Mouse (Mus musculus): ENCODE data around the gene Olig1. TPM values are rescaled to one million over a fixed set of nuclear protein-coding genes. Genes with fewer than 3 reads are reported as not detected.

The Olig1 gene
- total RNA-seq (2023), result not detected

DNA sequence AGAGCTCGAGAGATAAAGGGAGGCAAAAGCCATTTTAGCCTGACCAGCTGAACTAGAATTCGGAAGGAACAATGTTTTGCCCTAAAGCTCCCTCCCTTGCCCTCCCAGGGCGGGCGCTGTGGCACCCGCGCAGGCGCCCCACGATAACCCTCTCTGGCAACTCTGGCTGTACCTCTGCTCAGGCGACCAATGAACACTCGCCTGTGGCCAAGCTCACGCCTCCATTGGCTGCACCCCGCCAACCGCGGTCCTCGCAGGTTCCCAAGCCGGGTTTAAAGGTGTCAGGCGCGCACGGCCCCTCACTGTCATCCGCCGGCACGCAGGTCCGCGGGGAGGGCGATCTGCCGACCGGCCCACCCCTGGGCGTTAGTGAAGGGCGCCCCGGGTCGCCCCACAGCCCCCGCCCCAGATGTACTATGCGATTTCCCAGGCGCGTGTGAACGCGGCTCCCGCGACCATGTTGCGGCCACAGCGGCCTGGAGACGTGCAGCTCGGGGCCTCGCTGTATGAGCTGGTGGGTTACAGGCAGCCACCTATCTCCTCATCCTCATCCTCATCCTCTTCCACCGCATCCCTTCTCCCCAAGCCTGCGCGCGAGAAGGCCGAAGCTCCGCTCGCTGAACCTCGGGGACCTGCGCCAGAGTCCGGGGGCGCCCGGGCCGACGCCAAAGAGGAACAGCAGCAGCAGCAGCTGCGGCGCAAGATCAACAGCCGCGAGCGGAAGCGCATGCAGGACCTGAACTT lies at the start of gene Olig1:
TSS of gene Olig1 (plus strand) at position 305 of the 744 bp plus-strand sequence.

GRCm38 (mm10) chr16:91225233-91226037 lies 44.1 kb upstream of the Olig1 start, which contains the start of gene Olig2:
Olig2 (plus strand) TSS chr16:91225457.

Other genes starting within 250 kb of the Olig1 start
- gene Paxbp1, start 225.2 kb upstream of the Olig1 start, total RNA-seq (2023), result 147 TPM
- 0.30 TPM for gene 4932438H23Rik, start 174.7 kb upstream of the Olig1 start, total RNA-seq (2023)
- gene Olig2, start 44.3 kb upstream of the Olig1 start, total RNA-seq (2023), result not detected
- gene Ifnar2, start 103.0 kb downstream of the Olig1 start, total RNA-seq (2023), result 58.4 TPM
- 1.6 TPM for gene Gm21970, start 121.9 kb downstream of the Olig1 start, total RNA-seq (2023)
- 50.6 TPM for gene Il10rb, start 136.4 kb downstream of the Olig1 start, total RNA-seq (2023)
- 175 TPM for gene Ifnar1, start 215.5 kb downstream of the Olig1 start, total RNA-seq (2023)